Mouse (Mus musculus) lung, embryonic 14.5 days (tissue): ENCODE results near the gene Tmem150b. TPM values are rescaled to one million over a fixed set of nuclear protein-coding genes. Genes with fewer than 3 reads are reported as not detected.

Experiments
- ATAC-seq: fragments of 200-750 bp; cut with Nextera tagmentation; 2 replicates; pipeline ENCODE4 v1.8.0; 2017; ENCODE audit warnings: mild to moderate bottlenecking, moderate TSS enrichment, moderate library complexity; ENCODE audit not compliant: insufficient read depth
- DNase-seq: peaks from one replicate; pipeline ENCODE4 v3.0.0-alpha.2; 2015
- H3K27ac ChIP-seq: fragments of 300-500 bp; sonication (generic); 2 replicates; pipeline ENCODE4 v1.5.1; 2014; ENCODE audit warnings: low read depth, mild to moderate bottlenecking, moderate library complexity
- H3K27me3 ChIP-seq: fragments of 300-500 bp; sonication (generic); 2 replicates; pipeline ENCODE4 v1.6.1; 2014; ENCODE audit warnings: low read length, control low read depth; ENCODE audit not compliant: insufficient read depth
- H3K36me3 ChIP-seq: fragments of 300-500 bp; sonication (generic); 2 replicates; pipeline ENCODE4 v1.6.1; 2014; ENCODE audit warnings: control low read depth; ENCODE audit not compliant: insufficient read depth
- H3K4me1 ChIP-seq: fragments of 300-500 bp; sonication (generic); 2 replicates; pipeline ENCODE4 v1.6.1; 2014; ENCODE audit warnings: antibody characterized with exemption, control low read depth; ENCODE audit not compliant: insufficient read depth
- H3K4me2 ChIP-seq: fragments of 300-500 bp; sonication (generic); 2 replicates; pipeline ENCODE4 v1.6.1; 2014; ENCODE audit warnings: mild to moderate bottlenecking
- H3K4me3 ChIP-seq: fragments of 300-500 bp; sonication (generic); 2 replicates; pipeline ENCODE4 v1.5.1; 2014; ENCODE audit warnings: low read depth, low read length
- H3K9ac ChIP-seq: fragments of 300-500 bp; sonication (generic); 2 replicates; pipeline ENCODE4 v1.6.1; 2014
- H3K9me3 ChIP-seq: fragments of 300-500 bp; sonication (generic); 2 replicates; pipeline ENCODE4 v1.6.1; 2016; ENCODE audit warnings: low read depth, low read length, control low read depth
- CTCF ChIP-seq: IDR thresholded peaks from 2 replicates; pipeline ENCODE4 v1.5.1; 2016; ENCODE audit warnings: antibody characterized with exemption, low read depth
- WGBS: fragments of 180-500 bp; shearing (Covaris S2); extraction: QIAGEN DNeasy Blood & Tissue Kit; methylation state at CpG from one replicate; pipeline ENCODE4 v1.1.7; 2014; 5-methylcytosine and 5-hydroxymethylcytosine counted together
- polyA plus RNA-seq: library from polyadenylated mRNA; unstranded; fragments of >200 nt; fragmentation: Nextera tagmentation; extraction: Ambion mirVana; gene quantifications from 2 replicates; pipeline ENCODE4 v1.2.1, GENCODE M21; 2014

Tmem150b gene
- polyA plus RNA-seq, 1 experiment from 2014 or later = not detected

DNA sequence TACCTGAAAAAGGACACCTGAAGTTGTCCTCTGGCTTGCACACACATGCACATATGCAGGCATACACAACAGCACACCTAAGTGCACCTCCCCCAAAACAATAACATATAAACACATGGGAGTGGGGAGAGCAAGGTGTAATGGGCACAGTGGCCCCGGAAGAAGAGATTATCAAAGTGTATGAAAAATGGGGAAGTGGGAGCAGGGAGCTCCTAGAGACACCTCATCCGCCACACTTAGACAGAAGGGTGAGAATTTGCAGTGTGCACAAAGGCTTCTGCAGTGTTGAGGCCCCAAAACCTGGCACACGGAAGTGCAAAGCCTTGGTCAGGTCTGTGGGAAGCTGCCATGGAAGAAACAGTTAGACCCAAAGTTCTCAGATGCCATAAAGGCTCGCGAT, 6.0 kb upstream of the Tmem150b start:
- no peak for TF ChIP-seq CTCF
- Histone ChIP-seq H3K4me2 (no peak overlapping the region), H3K36me3 (no peaks in the 10 kb centered on the region), H3K9me3 (no peaks in the 10 kb centered on the region), H3K4me1 (no peaks in the 10 kb centered on the region), H3K27me3 (no peaks in the 10 kb centered on the region), H3K9ac (no peak overlapping the region), H3K27ac (no peak overlapping the region), H3K4me3 (no peak overlapping the region)
- WGBS = 75% methylated on average over 5 of the region's 5 CpGs
- ATAC-seq (no peak), DNase-seq (no peak)

DNA sequence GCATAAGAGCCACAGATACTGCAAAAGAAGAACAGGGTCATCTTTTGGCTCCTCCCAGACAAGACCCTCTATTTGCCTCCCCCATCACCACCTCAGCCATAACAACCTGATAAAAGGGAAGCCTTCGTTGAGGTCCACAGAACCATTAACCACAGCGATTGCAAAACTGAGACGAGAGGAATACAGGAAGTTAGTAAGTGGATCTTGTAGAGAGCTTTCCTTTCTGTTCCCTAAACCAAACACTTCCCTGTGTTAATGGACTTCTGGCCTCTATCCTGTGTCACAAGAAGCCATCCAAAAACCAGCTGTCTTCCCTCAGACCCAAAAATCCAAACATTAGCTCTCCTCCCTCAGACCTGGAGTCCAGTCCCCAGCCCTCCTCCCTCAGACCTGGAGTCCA, 690 bp downstream of the Tmem150b start:
- H3K9ac ChIP-seq = no peak overlapping the region
- no peak for ATAC-seq
- peak; percentile 23 for DNase-seq
- H3K9me3 ChIP-seq = no peaks in the 10 kb centered on the region
- no peaks in the 10 kb centered on the region for H3K4me1 ChIP-seq
- H3K36me3 ChIP-seq = no peaks in the 10 kb centered on the region
- H3K4me2 ChIP-seq = no peak overlapping the region
- no peak overlapping the region for H3K4me3 ChIP-seq
- no peak overlapping the region for H3K27ac ChIP-seq
- no peaks in the 10 kb centered on the region for H3K27me3 ChIP-seq
- no peak for TF ChIP-seq CTCF
- WGBS = 29% methylated on average over 3 of the region's 3 CpGs

DNA sequence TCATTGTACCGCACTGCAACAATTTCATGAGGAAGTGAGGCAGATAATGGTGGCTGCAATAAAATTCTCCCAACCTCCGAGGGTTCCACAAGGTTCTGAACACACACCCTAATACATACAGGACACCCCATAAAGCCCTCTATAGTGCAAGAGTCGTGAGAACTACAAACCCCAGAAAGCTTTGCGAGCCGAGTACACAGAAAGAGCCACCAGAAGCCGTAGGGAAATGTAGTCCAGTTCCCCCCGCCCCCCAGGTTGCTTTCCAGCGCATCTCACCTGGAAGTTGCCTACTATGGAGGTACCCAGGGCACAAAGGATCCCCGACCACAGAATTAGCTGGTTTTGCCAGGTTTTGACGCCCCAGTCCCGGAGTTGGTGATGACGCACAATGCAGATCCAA, 1.5 kb downstream of the Tmem150b start:
- peak; percentile 73; the same call in 1 of the 2 replicates for ATAC-seq
- peak; percentile 23 for DNase-seq
- Histone ChIP-seq H3K27me3 (no peaks in the 10 kb centered on the region), H3K9me3 (no peaks in the 10 kb centered on the region), H3K4me1 (no peaks in the 10 kb centered on the region), H3K4me3 (peak overlapping the region; percentile 23; the same call in 1 of the 2 replicates), H3K36me3 (no peaks in the 10 kb centered on the region), H3K4me2 (peak overlapping the region; percentile 50), H3K9ac (no peak overlapping the region), H3K27ac (no peak overlapping the region)
- TF ChIP-seq CTCF = no peak
- WGBS = 39% methylated on average over 12 of the region's 12 CpGs

DNA sequence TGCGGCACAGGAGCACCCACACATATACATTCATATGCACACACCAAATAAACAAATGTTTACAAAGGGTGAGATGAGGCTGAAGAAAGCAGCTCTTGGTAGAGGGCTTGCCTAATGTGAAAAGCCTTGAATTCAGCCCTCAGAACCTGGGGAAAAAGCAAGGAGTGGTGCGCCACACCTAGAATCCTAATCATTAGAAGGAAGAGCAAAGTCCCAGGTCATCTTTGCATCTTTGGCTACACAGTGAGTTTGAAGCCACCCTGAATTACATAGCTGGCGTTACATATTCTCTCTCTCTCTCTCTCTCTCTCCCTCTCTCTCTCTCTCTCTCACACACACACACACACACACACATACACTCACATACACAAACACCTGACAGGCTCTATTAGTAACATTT, 5.8 kb downstream of the Tmem150b start:
- ATAC-seq (no peak), DNase-seq (no peak)
- TF ChIP-seq CTCF = no peak
- no peaks in the 10 kb centered on the region for H3K4me1 ChIP-seq
- 84% methylated on average over 3 of the region's 3 CpGs for WGBS
- H3K9me3 ChIP-seq = no peaks in the 10 kb centered on the region
- no peak overlapping the region for H3K27ac ChIP-seq
- H3K27me3 ChIP-seq = no peaks in the 10 kb centered on the region
- no peak overlapping the region for H3K4me3 ChIP-seq
- no peak overlapping the region for H3K9ac ChIP-seq
- H3K36me3 ChIP-seq = peaks cover 25% of the 10 kb centered on the region
- H3K4me2 ChIP-seq = no peak overlapping the region

- WGBS = 56% methylated on average over 6 of the region's 6 CpGs
- ATAC-seq = no peak
Measured at GRCm38 (mm10) chr7:4716955-4717354, 8.1 kb downstream of the Tmem150b start.

DNA sequence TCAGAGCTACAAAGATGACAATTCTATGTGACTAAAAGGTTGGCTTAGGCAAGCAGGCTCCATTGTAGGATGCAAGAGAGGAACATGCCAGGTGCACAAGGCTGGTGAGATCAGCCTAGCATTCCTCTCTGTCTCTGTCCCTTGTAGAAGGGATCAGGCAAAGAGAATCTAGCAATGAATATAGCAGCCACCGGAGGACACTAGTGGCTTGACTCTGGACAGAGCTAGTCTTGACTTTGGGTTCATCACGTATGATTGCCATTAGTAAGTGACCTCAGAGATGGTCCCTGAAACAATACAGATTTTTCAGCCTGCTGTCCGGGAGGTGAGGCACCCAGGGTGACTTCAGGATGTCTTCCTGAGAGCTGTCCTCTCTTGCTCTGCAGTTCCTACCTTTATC, 12.5 kb downstream of the Tmem150b start:
- Histone ChIP-seq H3K9me3 (no peaks in the 10 kb centered on the region), H3K9ac (no peak overlapping the region), H3K4me3 (no peak overlapping the region), H3K27me3 (no peaks in the 10 kb centered on the region), H3K36me3 (peaks cover 82% of the 10 kb centered on the region), H3K4me2 (no peak overlapping the region), H3K27ac (no peak overlapping the region), H3K4me1 (no peaks in the 10 kb centered on the region)
- ATAC-seq = no peak
- DNase-seq = no peak
- 87% methylated on average over 3 of the region's 3 CpGs for WGBS
- TF ChIP-seq CTCF = no peak

More at GRCm38 (mm10) chr7:4716955-4717354, 8.1 kb downstream of the Tmem150b start:
- no peak for DNase-seq
- H3K27me3 ChIP-seq = no peaks in the 10 kb centered on the region
- TF ChIP-seq CTCF = no peak
- H3K9ac ChIP-seq = no peak overlapping the region
- H3K27ac ChIP-seq = no peak overlapping the region
- peaks cover 45% of the 10 kb centered on the region for H3K36me3 ChIP-seq
- H3K4me2 ChIP-seq = no peak overlapping the region
- no peaks in the 10 kb centered on the region for H3K4me1 ChIP-seq
- no peak overlapping the region for H3K4me3 ChIP-seq
- H3K9me3 ChIP-seq = no peaks in the 10 kb centered on the region

DNA sequence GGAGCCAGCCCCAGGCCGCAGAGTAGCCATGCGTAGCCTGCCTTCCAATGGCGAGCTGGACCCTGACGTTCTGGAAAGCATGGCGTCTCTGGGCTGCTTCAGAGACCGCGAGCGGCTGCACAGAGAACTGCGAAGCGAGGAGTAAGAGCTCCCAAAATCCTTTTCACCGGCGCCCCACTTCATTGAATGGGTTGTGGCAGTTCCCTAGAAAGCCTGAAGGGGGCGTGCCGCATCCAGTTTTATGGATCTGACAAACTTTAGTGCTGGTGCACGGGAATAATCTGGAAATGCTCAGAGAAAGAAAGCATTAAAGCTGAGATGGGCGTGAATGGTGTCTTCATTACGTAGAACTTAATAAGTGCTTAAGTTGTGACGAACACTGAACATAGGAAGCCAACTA, 20.0 kb downstream of the Tmem150b start:
- no peak overlapping the region for H3K9ac ChIP-seq
- H3K36me3 ChIP-seq = peaks cover 64% of the 10 kb centered on the region
- peak; percentile 56 for TF ChIP-seq CTCF
- no peak for ATAC-seq
- no peak overlapping the region for H3K4me3 ChIP-seq
- no peak overlapping the region for H3K4me2 ChIP-seq
- no peak overlapping the region for H3K27ac ChIP-seq
- H3K4me1 ChIP-seq = no peaks in the 10 kb centered on the region
- H3K9me3 ChIP-seq = no peaks in the 10 kb centered on the region
- WGBS = 50% methylated on average over 18 of the region's 18 CpGs
- DNase-seq = peak; percentile 51
- no peaks in the 10 kb centered on the region for H3K27me3 ChIP-seq

- H3K4me3 ChIP-seq = no peak overlapping the region
- WGBS = 83% methylated on average over 7 of the region's 7 CpGs
- peaks cover 59% of the 10 kb centered on the region for H3K36me3 ChIP-seq
- H3K9me3 ChIP-seq = no peaks in the 10 kb centered on the region
- no peak for TF ChIP-seq CTCF
- no peak overlapping the region for H3K27ac ChIP-seq
- DNase-seq (no peak), ATAC-seq (no peak)
- H3K27me3 ChIP-seq = no peaks in the 10 kb centered on the region
- no peaks in the 10 kb centered on the region for H3K4me1 ChIP-seq
- no peak overlapping the region for H3K4me2 ChIP-seq
- no peak overlapping the region for H3K9ac ChIP-seq
Measured at GRCm38 (mm10) chr7:4703195-4703594, 21.9 kb downstream of the Tmem150b start.
